29 mouse cellular contexts compared by ENCODE assay signal in the genomic region with DNA sequence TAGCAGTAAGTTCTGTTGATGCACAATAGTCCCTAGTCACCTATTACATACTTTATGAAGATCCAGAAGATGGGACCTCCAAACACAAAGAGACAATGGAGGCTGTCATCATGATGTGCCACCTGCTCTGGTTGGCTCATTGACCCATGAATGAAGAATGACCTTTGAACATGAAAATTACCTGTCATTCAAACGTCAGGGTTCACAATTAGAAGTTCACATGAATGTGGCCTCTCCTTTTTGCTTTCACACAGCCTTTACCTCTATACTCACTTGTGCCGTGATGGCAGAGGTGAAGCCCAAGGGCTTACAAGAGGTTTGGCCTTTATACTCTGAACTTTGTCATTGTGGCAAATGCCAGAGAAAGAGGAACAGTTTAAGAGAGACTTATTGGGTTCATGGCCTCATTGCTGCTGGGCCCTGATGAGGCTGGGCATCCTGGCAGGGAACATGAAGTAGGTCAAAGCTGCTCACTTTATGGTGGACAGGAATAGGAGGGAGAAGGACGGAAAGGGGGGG. TPM values are rescaled to one million over a fixed set of nuclear protein-coding genes. Genes with fewer than 3 reads are reported as not detected.
DNase-seq lines count a peak whose midpoint lies in the region; ATAC-seq and TF ChIP-seq lines count a peak whose summit lies in the region.
"Had no signal": no experiment of that assay in that cellular context is flagged by ENCODE, and none has a peak within 500 bp of the region (broad histone marks: within the 10 kb centered on the region; RNA-seq: fewer than 3 reads in every experiment).

No protein-coding gene starts in this region.

- peaks cover 7% of the 10 kb centered on the region; the same call in 1 of the 2 replicates for H3K36me3 ChIP-seq in intestine, postnatal 0 days (ENCODE audit: control insufficient read depth, insufficient read depth)
- H3K36me3 ChIP-seq in intestine, embryonic 15.5 days, result no peaks in the 10 kb centered on the region
- peaks cover 34% of the 10 kb centered on the region for H3K36me3 ChIP-seq in liver, adult 2 months (ENCODE audit: control insufficient read depth, insufficient read depth, low read length)
- no peaks in the 10 kb centered on the region for H3K36me3 ChIP-seq in liver, embryonic 11.5 days (ENCODE audit: control insufficient read depth, insufficient read depth, low read length)
- peaks cover 6% of the 10 kb centered on the region for H3K36me3 ChIP-seq in small intestine, adult 2 months (ENCODE audit: control insufficient read depth, insufficient read depth, low read length)
- H3K36me3 ChIP-seq: embryonic facial prominence, embryonic 10.5 days; embryonic facial prominence, embryonic 13.5 days; forebrain, embryonic 12.5 days; forebrain, embryonic 15.5 days; heart, embryonic 12.5 days; heart, embryonic 15.5 days; hindbrain, embryonic 10.5 days had no signal

- no peak overlapping the region; the same call in 1 of the 2 replicates for H3K27ac ChIP-seq in intestine, postnatal 0 days (ENCODE audit: low read depth, low read length)
- no peak overlapping the region for H3K27ac ChIP-seq in intestine, embryonic 15.5 days
- no peak overlapping the region for H3K27ac ChIP-seq in liver, adult 2 months (replicated peaks; ENCODE audit: insufficient read depth, low read depth, low read length)
- H3K27ac ChIP-seq in liver, embryonic 11.5 days (ENCODE audit: low read depth, low read length), result no peak overlapping the region
- H3K27ac ChIP-seq in small intestine, adult 2 months (ENCODE audit: insufficient read depth, low read depth, low read length), result peak overlapping the region; percentile 60
- H3K27ac ChIP-seq: embryonic facial prominence, embryonic 10.5 days; embryonic facial prominence, embryonic 13.5 days; forebrain, embryonic 12.5 days; forebrain, embryonic 15.5 days; heart, embryonic 15.5 days; hindbrain, embryonic 10.5 days had no signal

- H3K9me3 ChIP-seq in intestine, postnatal 0 days (ENCODE audit: control insufficient read depth), result no peaks in the 10 kb centered on the region
- no peaks in the 10 kb centered on the region for H3K9me3 ChIP-seq in intestine, embryonic 15.5 days
- H3K9me3 ChIP-seq in liver, embryonic 11.5 days (ENCODE audit: control insufficient read depth, low read length), result no peaks in the 10 kb centered on the region
- H3K9me3 ChIP-seq: embryonic facial prominence, embryonic 10.5 days; embryonic facial prominence, embryonic 13.5 days; forebrain, embryonic 12.5 days; forebrain, embryonic 15.5 days; heart, embryonic 12.5 days; heart, embryonic 15.5 days; hindbrain, embryonic 10.5 days had no signal

- H3K4me1 ChIP-seq in intestine, postnatal 0 days (replicated peaks; ENCODE audit: control insufficient read depth, insufficient read depth, low read length), result no peaks in the 10 kb centered on the region
- no peaks in the 10 kb centered on the region for H3K4me1 ChIP-seq in intestine, embryonic 15.5 days (replicated peaks)
- H3K4me1 ChIP-seq in liver, adult 2 months (ENCODE audit: control insufficient read depth, insufficient read depth, low read length), result peaks cover 16% of the 10 kb centered on the region
- no peaks in the 10 kb centered on the region for H3K4me1 ChIP-seq in liver, embryonic 11.5 days (replicated peaks; ENCODE audit: control insufficient read depth, insufficient read depth, low read length)
- peaks cover 25% of the 10 kb centered on the region; the same call in 1 of the 2 replicates for H3K4me1 ChIP-seq in small intestine, adult 2 months (ENCODE audit: control insufficient read depth, insufficient read depth, insufficient read length, low read length)
- H3K4me1 ChIP-seq: embryonic facial prominence, embryonic 10.5 days; embryonic facial prominence, embryonic 13.5 days; forebrain, embryonic 12.5 days; forebrain, embryonic 15.5 days; heart, embryonic 12.5 days; heart, embryonic 15.5 days; hindbrain, embryonic 10.5 days had no signal

- DNase-seq in kidney, adult 8-10 months, result peak; percentile 37
- DNase-seq in kidney, postnatal 4 days, result no peak
- peak; percentile 92 for DNase-seq in liver, adult 2 months (ENCODE audit: extremely low read depth, low read depth, low spot score)
- DNase-seq in liver, embryonic 11.5 days (ENCODE audit: low spot score), result no peak
- DNase-seq: adrenal gland, adult 8-10 months; adrenal gland, postnatal 25 days; cerebellum, adult 11-12 months; cerebellum, adult 8-10 months; cerebellum, postnatal 10 days; cerebellum, postnatal 36 days; embryo, embryonic 11 days; gastrocnemius, postnatal 25 days; heart, adult 18-20 months; heart, postnatal 10 days; heart, postnatal 36 days had no signal

- 54% methylated on average over 3 of the region's 3 CpGs for WGBS in intestine, postnatal 0 days
- WGBS in intestine, embryonic 15.5 days, result 72% methylated on average over 3 of the region's 3 CpGs
- WGBS in liver, adult 2 months, result 17% methylated on average over 3 of the region's 3 CpGs
- WGBS in liver, embryonic 11.5 days, result 75% methylated on average over 3 of the region's 3 CpGs
- 39% methylated on average over 3 of the region's 3 CpGs for WGBS in small intestine, adult 2 months

- ATAC-seq in intestine, postnatal 0 days, result peak; percentile 52
- no peak for ATAC-seq in intestine, embryonic 15.5 days
- no peak for ATAC-seq in liver, embryonic 11.5 days (replicated peaks; ENCODE audit: low FRiP score)
- ATAC-seq: activated CD4-positive, CD25-positive, alpha-beta regulatory T cell, adult 4 months; forebrain, embryonic 15.5 days had no signal

- TF ChIP-seq POLR2A in liver, adult 2 months (IDR thresholded peaks at IDR 0.05; ENCODE audit: extremely low read depth, insufficient read depth, low read length), result no peak
- no peak for TF ChIP-seq POLR2A in small intestine, adult 2 months (IDR thresholded peaks at IDR 0.05; ENCODE audit: low read depth, low read length)

- no peak overlapping the region for H3K4me2 ChIP-seq in intestine, postnatal 0 days (replicated peaks; ENCODE audit: low read depth)
- no peak overlapping the region for H3K4me2 ChIP-seq in intestine, embryonic 15.5 days (replicated peaks)
- no peak overlapping the region for H3K4me2 ChIP-seq in liver, embryonic 11.5 days
- H3K4me2 ChIP-seq: embryonic facial prominence, embryonic 13.5 days; forebrain, embryonic 12.5 days; forebrain, embryonic 15.5 days; heart, embryonic 12.5 days; heart, embryonic 15.5 days had no signal

- H3K27me3 ChIP-seq in intestine, postnatal 0 days (replicated peaks; ENCODE audit: control insufficient read depth, insufficient read depth, low read length), result no peaks in the 10 kb centered on the region
- H3K27me3 ChIP-seq in intestine, embryonic 15.5 days (replicated peaks), result no peaks in the 10 kb centered on the region
- H3K27me3 ChIP-seq in liver, adult 2 months (ENCODE audit: control insufficient read depth, insufficient read depth, low read length), result no peaks in the 10 kb centered on the region
- H3K27me3 ChIP-seq in liver, embryonic 11.5 days (replicated peaks; ENCODE audit: control insufficient read depth, insufficient read depth, low read length), result no peaks in the 10 kb centered on the region
- no peaks in the 10 kb centered on the region for H3K27me3 ChIP-seq in small intestine, adult 2 months (ENCODE audit: control insufficient read depth, insufficient read depth, low read length)
- H3K27me3 ChIP-seq: embryonic facial prominence, embryonic 13.5 days; forebrain, embryonic 12.5 days; forebrain, embryonic 15.5 days; heart, embryonic 12.5 days; heart, embryonic 15.5 days had no signal

- no peak overlapping the region for H3K4me3 ChIP-seq in intestine, postnatal 0 days (ENCODE audit: low read depth, low read length)
- no peak overlapping the region for H3K4me3 ChIP-seq in intestine, embryonic 15.5 days (replicated peaks)
- no peak overlapping the region for H3K4me3 ChIP-seq in liver, adult 2 months (ENCODE audit: insufficient read depth, low read depth, low read length)
- no peak overlapping the region for H3K4me3 ChIP-seq in liver, embryonic 11.5 days (ENCODE audit: low read depth, low read length)
- no peak overlapping the region for H3K4me3 ChIP-seq in small intestine, adult 2 months (ENCODE audit: low read depth, low read length)
- H3K4me3 ChIP-seq: embryonic facial prominence, embryonic 10.5 days; embryonic facial prominence, embryonic 13.5 days; erythroblast, embryonic 14.5 days; forebrain, embryonic 12.5 days; forebrain, embryonic 15.5 days; heart, embryonic 12.5 days; heart, embryonic 15.5 days; hindbrain, embryonic 10.5 days had no signal

- H3K79me2 ChIP-seq in liver, adult 2 months (ENCODE audit: control insufficient read depth, insufficient read depth, low read length), result no peaks in the 10 kb centered on the region

- TF ChIP-seq CTCF in intestine, postnatal 0 days (IDR thresholded peaks at IDR 0.05; ENCODE audit: low read depth), result no peak
- no peak for TF ChIP-seq CTCF in liver, adult 2 months (IDR thresholded peaks at IDR 0.05; ENCODE audit: low read depth, low read length)
- TF ChIP-seq CTCF in small intestine, adult 2 months (IDR thresholded peaks at IDR 0.05; ENCODE audit: extremely low read depth, insufficient read length, insufficient replicate concordance, low read depth, low read length), result no peak

- no peak overlapping the region for H3K9ac ChIP-seq in intestine, postnatal 0 days (ENCODE audit: low read depth, low read length)
- H3K9ac ChIP-seq in intestine, embryonic 15.5 days, result no peak overlapping the region
- no peak overlapping the region for H3K9ac ChIP-seq in liver, adult 2 months (ENCODE audit: low read depth, low read length)
- H3K9ac ChIP-seq in liver, embryonic 11.5 days (ENCODE audit: low read depth, low read length), result no peak overlapping the region
- H3K9ac ChIP-seq: embryonic facial prominence, embryonic 13.5 days; forebrain, embryonic 12.5 days; forebrain, embryonic 15.5 days; heart, embryonic 12.5 days; heart, embryonic 15.5 days had no signal

RNA-seq across cellular contexts. Expression of a gene that starts 35.0 kb away (rescaled TPM):
- polyA plus RNA-seq in intestine, postnatal 0 days (2015; fragmentation: Nextera tagmentation; extraction: Ambion mirVana), result 66.3 and 69.9 TPM in 2 replicates
- polyA plus RNA-seq in intestine, embryonic 15.5 days (2015; fragmentation: Nextera tagmentation; extraction: Ambion mirVana), result 38.1 and 38.3 TPM in 2 replicates
- 228 and 380 TPM in 2 replicates for total RNA-seq in liver, adult 2 months (2014; rRNA removed)
- 234 and 259 TPM in 2 replicates for polyA plus RNA-seq in liver, adult 2 months (2012; rRNA removed)
- polyA plus RNA-seq in liver, embryonic 11.5 days (2014; fragmentation: Nextera tagmentation; extraction: Ambion mirVana), result 13.8 and 15.6 TPM in 2 replicates
- 14.0 and 85.7 TPM in 2 replicates for polyA plus RNA-seq in small intestine, adult 2 months (2012; rRNA removed)
- total RNA-seq: adrenal gland, adult 8-10 months; adrenal gland, postnatal 25 days; gastrocnemius, adult 8-10 months; gastrocnemius, postnatal 25 days; heart, adult 18-20 months; heart, postnatal 10 days; heart, postnatal 36 days had no signal
- polyA plus RNA-seq: activated CD4-positive, CD25-positive, alpha-beta regulatory T cell, adult 4 months; brain, embryonic 14.5 days; embryonic facial prominence, embryonic 10.5 days; erythroblast, embryonic 14.5 days; forebrain, embryonic 12.5 days; forebrain, embryonic 15.5 days; heart, embryonic 15.5 days; hindbrain, embryonic 10.5 days had no signal

Comparison
In these comparisons a context has a peak if more than half of its experiments do, and no peak if none do; other contexts are left out.
1. DNase-seq: peak in kidney, adult 8-10 months (2 of 2) and liver, adult 2 months (single experiment); none in kidney, postnatal 4 days (0 of 2) and liver, embryonic 11.5 days (single experiment).